Mouse (Mus musculus) frontal cortex, postnatal 25 days (tissue): Measurements from ENCODE around the gene Tenm2.

ENCODE experiments used
- DNase-seq, 2 experiments: peaks; one replicate each; pipeline ENCODE4 v3.0.0; 2022; ENCODE audit warnings: low spot score in 2 of 2

The Tenm2 gene

GRCm38 (mm10) chr11:35995310-35995709 lies 1240.5 kb downstream of the Tenm2 start:
- DNase-seq = no peak

DNA sequence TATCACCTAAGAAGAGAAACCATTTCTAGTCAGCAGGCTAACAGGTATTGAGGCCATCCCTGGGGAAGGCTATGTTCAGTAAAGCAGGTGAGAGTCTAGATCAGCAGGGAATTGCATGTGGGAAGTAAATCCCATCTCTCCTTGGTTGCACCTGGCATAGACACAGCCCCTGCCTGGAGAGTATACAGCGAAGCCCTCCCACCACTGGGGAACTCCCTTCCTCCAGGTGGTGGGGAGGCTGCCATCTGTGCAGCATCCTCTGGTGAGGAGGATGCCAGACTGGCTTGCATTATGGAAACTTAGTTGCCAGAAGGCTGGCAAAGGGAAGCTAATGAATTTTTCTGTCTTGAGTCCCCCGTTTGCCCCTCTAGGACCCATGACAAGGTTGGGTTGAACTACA lies 1243.9 kb downstream of the Tenm2 start:
- DNase-seq = no peak

- no peak for DNase-seq
Observed at GRCm38 (mm10) chr11:35989967-35990366, 1245.8 kb downstream of the Tenm2 start.

DNA sequence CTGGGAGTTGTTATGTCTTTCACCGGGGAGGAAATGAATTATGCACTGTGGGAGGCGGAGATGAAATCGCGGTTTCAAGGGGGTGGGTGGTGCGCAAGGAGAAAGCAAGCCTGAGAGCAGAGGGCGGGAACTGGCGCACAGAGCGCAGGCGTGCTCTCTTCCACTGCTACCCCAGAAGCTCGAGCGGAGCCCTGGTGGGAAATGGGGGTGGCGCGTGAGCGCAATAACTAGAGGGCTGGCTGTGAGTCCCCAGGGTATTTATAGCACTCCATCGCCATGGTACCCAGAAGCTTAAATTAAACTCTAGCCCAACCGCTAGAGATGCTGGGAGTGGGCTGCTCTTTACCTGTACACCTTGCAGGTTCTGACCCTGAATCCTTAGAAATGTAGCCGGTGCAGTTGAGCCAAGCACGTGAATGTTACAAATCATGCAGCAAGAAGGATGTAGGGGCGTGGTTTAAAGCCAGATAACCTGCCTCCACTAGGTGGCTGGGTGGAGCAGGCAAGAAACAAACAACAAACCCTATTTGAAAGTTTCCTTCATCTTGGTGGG lies 1249.8 kb downstream of the Tenm2 start:
- DNase-seq = peak; percentile 56 to 81

DNA sequence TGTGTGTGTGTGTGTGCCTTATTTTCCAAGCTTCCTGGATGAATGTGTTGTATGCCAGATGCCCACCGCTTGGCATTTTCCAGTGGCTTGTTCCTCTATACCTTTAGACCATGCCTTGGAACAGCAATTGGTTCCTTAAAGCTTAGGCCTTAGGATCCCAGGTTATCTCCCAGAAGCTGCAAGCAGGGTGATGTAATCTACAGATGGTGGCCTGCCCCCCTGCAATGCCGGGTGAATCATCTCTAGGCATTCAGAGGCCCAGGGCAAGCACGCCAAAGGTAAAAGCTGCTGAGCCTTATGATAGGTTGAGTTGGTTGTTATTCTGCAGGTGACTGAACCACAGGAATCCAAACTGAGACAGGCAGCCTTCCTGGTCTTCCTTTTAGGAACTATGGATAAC lies 1253.0 kb downstream of the Tenm2 start:
- no peak for DNase-seq

- peak in 1 of 2 experiments; percentile 51 for DNase-seq
Observed at GRCm38 (mm10) chr11:35980411-35980917, 1255.3 kb downstream of the Tenm2 start, which contains the start of gene Wwc1. TSS of gene Wwc1 (minus strand) at chr11:35980527.

DNA sequence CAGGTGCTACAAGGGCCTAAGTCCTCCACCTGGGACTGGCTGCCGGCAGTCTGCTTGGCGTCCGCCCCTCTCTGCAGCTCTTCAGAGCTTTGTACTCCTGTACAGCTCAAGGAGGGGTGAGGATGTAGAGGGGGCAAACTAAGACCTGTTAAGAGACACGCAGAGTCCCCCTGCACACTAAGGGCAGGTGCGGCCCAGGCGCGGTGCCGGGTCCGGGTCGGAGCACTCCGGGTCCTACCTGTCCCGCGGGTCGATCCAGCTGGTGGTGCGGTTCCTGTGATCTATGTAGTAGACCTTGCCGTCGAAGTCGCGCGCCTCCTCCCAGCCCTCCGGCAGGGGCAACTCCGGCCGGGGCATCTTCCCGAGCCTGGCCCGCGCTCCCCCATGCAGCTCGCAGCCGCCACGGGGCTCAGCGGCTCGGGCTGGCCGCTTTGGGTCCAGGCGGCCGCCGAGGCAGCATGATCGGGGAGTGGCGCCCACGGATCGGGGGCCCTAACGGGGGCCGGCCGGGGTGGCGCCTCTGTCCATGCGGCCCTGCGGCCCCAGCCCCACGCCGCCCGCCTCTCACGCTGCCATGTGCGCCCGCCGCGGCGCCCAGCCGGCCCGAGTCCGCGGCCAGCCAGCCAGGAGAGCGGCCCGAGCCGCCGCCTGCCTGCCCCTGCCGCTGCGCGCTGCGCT lies 1255.9 kb downstream of the Tenm2 start:
- DNase-seq = no peak

DNA sequence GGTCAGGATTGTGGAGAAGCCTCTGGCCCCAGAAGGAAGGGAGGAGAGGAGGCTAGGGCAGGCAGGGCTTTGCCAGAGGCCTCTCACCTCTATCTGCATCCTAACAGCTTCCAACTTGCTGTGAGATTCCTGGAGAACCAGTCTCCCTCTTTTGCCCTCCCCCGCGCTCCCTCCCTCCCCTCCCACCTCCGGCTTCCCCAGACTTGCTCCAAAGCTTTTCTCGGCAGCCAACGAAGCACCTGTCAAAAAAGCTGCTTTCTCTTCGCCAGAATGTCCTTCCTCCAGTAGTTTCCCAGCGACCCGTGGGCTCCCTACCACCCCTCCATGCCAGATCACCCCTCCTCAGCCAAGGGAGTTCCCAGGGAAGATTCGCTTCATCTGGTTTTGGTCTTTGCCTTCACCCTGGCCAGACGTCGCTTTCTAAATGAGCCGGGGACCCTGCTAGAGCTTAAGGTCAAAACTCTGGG lies 1256.5 kb downstream of the Tenm2 start:
- DNase-seq = no peak

DNA sequence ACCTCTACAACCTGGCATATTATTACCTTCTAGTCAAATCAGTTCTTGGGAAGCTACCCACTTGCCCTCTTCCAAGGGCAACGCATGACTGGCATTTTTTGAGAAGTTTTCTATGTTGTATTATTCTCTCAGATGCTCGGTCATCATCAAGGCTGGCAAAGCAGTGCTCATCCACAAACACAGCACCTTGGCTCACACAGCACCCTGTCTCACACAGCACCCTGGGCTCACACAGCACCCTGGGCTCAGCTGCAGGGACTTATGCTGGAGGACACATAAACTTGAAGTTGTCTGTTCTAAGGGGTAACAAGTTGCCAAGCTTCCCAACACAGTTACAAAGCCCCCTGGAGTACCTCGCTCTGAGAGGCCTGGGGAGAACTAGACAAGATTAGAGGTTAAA lies 1258.0 kb downstream of the Tenm2 start:
- DNase-seq = no peak

GRCm38 (mm10) chr11:35977096-35977495 lies 1258.7 kb downstream of the Tenm2 start:
- DNase-seq = no peak

GRCm38 (mm10) chr11:35976482-35976881 lies 1259.3 kb downstream of the Tenm2 start:
- no peak for DNase-seq

GRCm38 (mm10) chr11:35974632-35975450 lies 1260.9 kb downstream of the Tenm2 start:
- no peak for DNase-seq

- DNase-seq = no peak
Observed at GRCm38 (mm10) chr11:35973135-35973534, 1262.6 kb downstream of the Tenm2 start.

DNA sequence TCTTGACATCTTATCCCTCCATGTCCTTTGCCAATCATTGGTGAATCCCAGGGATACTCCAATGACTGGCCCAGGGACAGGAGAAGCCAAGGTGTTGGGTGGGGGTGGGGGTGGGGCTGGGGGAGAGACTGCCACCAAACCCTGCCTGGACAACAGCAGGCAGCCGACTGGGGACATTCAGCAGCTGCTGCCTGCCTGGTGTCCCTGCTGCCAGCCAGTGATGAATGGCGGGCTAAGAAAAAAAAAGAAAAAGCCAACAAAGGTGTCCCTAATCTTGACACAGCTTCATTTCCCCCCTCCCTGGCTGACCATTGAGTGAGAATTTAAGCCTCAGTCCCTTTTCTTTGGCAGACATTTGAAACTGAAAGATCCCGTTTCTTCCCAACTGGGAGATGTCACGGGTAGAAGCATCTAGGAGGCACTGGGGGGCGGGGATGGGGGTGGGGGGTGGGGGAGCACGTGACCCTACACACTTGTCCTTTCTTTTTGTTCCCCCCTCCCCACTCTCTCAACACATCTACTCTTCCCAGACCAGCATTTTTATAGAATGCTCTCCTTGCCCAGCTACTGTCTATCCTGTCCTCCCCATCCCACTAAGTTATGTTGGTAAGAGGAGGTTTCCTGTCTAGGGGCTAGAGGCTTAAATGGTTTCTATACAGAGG lies 1263.4 kb downstream of the Tenm2 start:
- no peak for DNase-seq

- no peak for DNase-seq
Observed at GRCm38 (mm10) chr11:35970806-35971705, 1264.7 kb downstream of the Tenm2 start.

GRCm38 (mm10) chr11:35968291-35968690 lies 1267.5 kb downstream of the Tenm2 start:
- no peak for DNase-seq

GRCm38 (mm10) chr11:35963981-35964549 lies 1271.7 kb downstream of the Tenm2 start:
- DNase-seq = no peak

GRCm38 (mm10) chr11:35963554-35963953 lies 1272.2 kb downstream of the Tenm2 start:
- DNase-seq = no peak

GRCm38 (mm10) chr11:35962431-35962830 lies 1273.3 kb downstream of the Tenm2 start:
- DNase-seq = no peak

DNA sequence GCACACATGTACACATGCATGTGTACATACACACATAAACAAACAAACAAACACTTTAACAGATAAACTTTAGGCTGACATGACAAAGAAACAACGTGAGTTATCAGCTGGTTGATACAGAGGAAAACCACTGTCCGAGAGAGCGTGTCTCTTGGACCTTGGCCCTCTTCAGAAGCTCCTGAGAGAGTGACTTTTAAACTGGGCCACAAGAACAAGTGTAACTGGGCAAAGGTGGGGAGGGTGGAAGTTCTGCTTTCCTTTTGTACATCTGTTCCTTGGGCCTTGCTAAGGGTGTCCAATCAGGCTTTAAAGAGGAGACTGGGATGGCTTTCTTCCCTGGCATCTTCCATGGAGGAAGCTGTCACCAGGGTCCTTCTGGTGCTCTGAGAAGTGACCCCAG lies 1276.5 kb downstream of the Tenm2 start:
- DNase-seq = no peak
